Mouse (Mus musculus): ENCODE results near the gene Abhd14a. TPM values are rescaled to one million over a fixed set of nuclear protein-coding genes. Genes with fewer than 3 reads are reported as not detected.

The Abhd14a gene
- polyA plus RNA-seq, 1 experiment from 2014 or later, result 50.5 TPM

- Histone ChIP-seq H3K27ac (no peak overlapping the region), H3K27me3 (peaks cover 10% of the 10 kb centered on the region), H3K9me3 (replicated peaks) (no peaks in the 10 kb centered on the region), H3K4me2 (peak overlapping the region; percentile 35), H3K36me3 (no peaks in the 10 kb centered on the region), H3K9ac (no peak overlapping the region), H3K4me1 (replicated peaks) (peaks cover 39% of the 10 kb centered on the region), H3K4me3 (peak overlapping the region; percentile 4; the same call in 1 of the 2 replicates)
- 20% methylated on average over 18 of the region's 18 CpGs for WGBS
- ATAC-seq (replicated peaks; ENCODE audit: insufficient number of reproducible peaks, insufficient read depth, low FRiP score, low read depth), result no peak
Measured at GRCm38 (mm10) chr9:106421033-106421864, 26.2 kb downstream of the Abhd14a start.

GRCm38 (mm10) chr9:106420608-106421007 lies 26.9 kb downstream of the Abhd14a start:
- WGBS, result 7% methylated on average over 2 of the region's 2 CpGs
- no peak overlapping the region for H3K4me3 ChIP-seq
- H3K9me3 ChIP-seq (replicated peaks), result no peaks in the 10 kb centered on the region
- no peak overlapping the region for H3K27ac ChIP-seq
- no peaks in the 10 kb centered on the region for H3K36me3 ChIP-seq
- H3K9ac ChIP-seq, result no peak overlapping the region
- H3K4me1 ChIP-seq (replicated peaks), result peaks cover 40% of the 10 kb centered on the region
- no peak for ATAC-seq (replicated peaks; ENCODE audit: insufficient number of reproducible peaks, insufficient read depth, low FRiP score, low read depth)
- H3K27me3 ChIP-seq, result peaks cover 10% of the 10 kb centered on the region
- H3K4me2 ChIP-seq, result no peak overlapping the region

- H3K4me3 ChIP-seq, result peak overlapping the region; percentile 38
- H3K27me3 ChIP-seq, result peaks cover 10% of the 10 kb centered on the region
- H3K36me3 ChIP-seq, result no peaks in the 10 kb centered on the region
- peak; percentile 75 for ATAC-seq (replicated peaks; ENCODE audit: insufficient number of reproducible peaks, insufficient read depth, low FRiP score, low read depth)
- no peaks in the 10 kb centered on the region for H3K9me3 ChIP-seq (replicated peaks)
- WGBS, result 14% methylated on average over 29 of the region's 29 CpGs
- peak overlapping the region; percentile 66 for H3K27ac ChIP-seq
- H3K9ac ChIP-seq, result peak overlapping the region; percentile 40
- H3K4me2 ChIP-seq, result peak overlapping the region; percentile 73
- peaks cover 40% of the 10 kb centered on the region for H3K4me1 ChIP-seq (replicated peaks)
Measured at GRCm38 (mm10) chr9:106417841-106418625, 29.4 kb downstream of the Abhd14a start.

- WGBS, result 54% methylated on average over 6 of the region's 6 CpGs
Measured at GRCm38 (mm10) chr9:106416826-106417225, 30.7 kb downstream of the Abhd14a start.

GRCm38 (mm10) chr9:106413606-106414005 lies 33.9 kb downstream of the Abhd14a start:
- Histone ChIP-seq H3K27me3 (no peaks in the 10 kb centered on the region), H3K4me2 (no peak overlapping the region), H3K36me3 (no peaks in the 10 kb centered on the region), H3K4me3 (no peak overlapping the region), H3K4me1 (replicated peaks) (peaks cover 37% of the 10 kb centered on the region), H3K27ac (no peak overlapping the region), H3K9ac (no peak overlapping the region), H3K9me3 (replicated peaks) (no peaks in the 10 kb centered on the region)
- ATAC-seq (replicated peaks; ENCODE audit: insufficient number of reproducible peaks, insufficient read depth, low FRiP score, low read depth), result no peak
- WGBS, result 79% methylated on average over 5 of the region's 5 CpGs

More at GRCm38 (mm10) chr9:106416826-106417225, 30.7 kb downstream of the Abhd14a start:
- H3K9ac ChIP-seq, result 0 out of 2 replicates have a peak overlapping the region, but pooled peaks have one; percentile 14
- H3K4me2 ChIP-seq, result 0 out of 2 replicates have a peak overlapping the region, but pooled peaks have one; percentile 17
- no peak for ATAC-seq (replicated peaks; ENCODE audit: insufficient number of reproducible peaks, insufficient read depth, low FRiP score, low read depth)
- H3K4me1 ChIP-seq (replicated peaks), result peaks cover 44% of the 10 kb centered on the region
- H3K9me3 ChIP-seq (replicated peaks), result no peaks in the 10 kb centered on the region
- H3K27ac ChIP-seq, result peak overlapping the region; percentile 52; the same call in 1 of the 2 replicates
- no peaks in the 10 kb centered on the region for H3K36me3 ChIP-seq
- H3K27me3 ChIP-seq, result peaks cover 10% of the 10 kb centered on the region
- no peak overlapping the region for H3K4me3 ChIP-seq

GRCm38 (mm10) chr9:106412210-106412609 lies 35.3 kb downstream of the Abhd14a start:
- H3K9ac ChIP-seq, result no peak overlapping the region
- 80% methylated on average over 3 of the region's 3 CpGs for WGBS
- no peaks in the 10 kb centered on the region for H3K27me3 ChIP-seq
- H3K4me1 ChIP-seq (replicated peaks), result peaks cover 35% of the 10 kb centered on the region
- H3K4me3 ChIP-seq, result no peak overlapping the region
- H3K36me3 ChIP-seq, result no peaks in the 10 kb centered on the region
- no peak for ATAC-seq (replicated peaks; ENCODE audit: insufficient number of reproducible peaks, insufficient read depth, low FRiP score, low read depth)
- H3K27ac ChIP-seq, result no peak overlapping the region
- no peak overlapping the region for H3K4me2 ChIP-seq
- no peaks in the 10 kb centered on the region for H3K9me3 ChIP-seq (replicated peaks)

GRCm38 (mm10) chr9:106411729-106412128 lies 35.7 kb downstream of the Abhd14a start:
- no peak overlapping the region for H3K27ac ChIP-seq
- H3K4me2 ChIP-seq, result no peak overlapping the region

GRCm38 (mm10) chr9:106411091-106411594 lies 36.3 kb downstream of the Abhd14a start:
- Histone ChIP-seq H3K9ac (no peak overlapping the region), H3K4me1 (replicated peaks) (peaks cover 36% of the 10 kb centered on the region), H3K4me2 (no peak overlapping the region), H3K4me3 (no peak overlapping the region), H3K9me3 (replicated peaks) (no peaks in the 10 kb centered on the region), H3K27ac (no peak overlapping the region), H3K36me3 (no peaks in the 10 kb centered on the region), H3K27me3 (no peaks in the 10 kb centered on the region)
- ATAC-seq (replicated peaks; ENCODE audit: insufficient number of reproducible peaks, insufficient read depth, low FRiP score, low read depth), result no peak
- 43% methylated on average over 9 of the region's 9 CpGs for WGBS

More at GRCm38 (mm10) chr9:106411729-106412128, 35.7 kb downstream of the Abhd14a start:
- H3K36me3 ChIP-seq, result no peaks in the 10 kb centered on the region
- H3K9ac ChIP-seq, result no peak overlapping the region
- no peaks in the 10 kb centered on the region for H3K27me3 ChIP-seq
- no peak for ATAC-seq (replicated peaks; ENCODE audit: insufficient number of reproducible peaks, insufficient read depth, low FRiP score, low read depth)
- H3K4me3 ChIP-seq, result no peak overlapping the region
- WGBS, result 48% methylated on average over 6 of the region's 6 CpGs
- H3K9me3 ChIP-seq (replicated peaks), result no peaks in the 10 kb centered on the region
- peaks cover 35% of the 10 kb centered on the region for H3K4me1 ChIP-seq (replicated peaks)

- 88% methylated on average over 2 of the region's 2 CpGs for WGBS
- no peaks in the 10 kb centered on the region for H3K9me3 ChIP-seq (replicated peaks)
- H3K4me1 ChIP-seq (replicated peaks), result peaks cover 46% of the 10 kb centered on the region
- H3K4me3 ChIP-seq, result no peak overlapping the region
- H3K4me2 ChIP-seq, result no peak overlapping the region
- no peaks in the 10 kb centered on the region for H3K27me3 ChIP-seq
- ATAC-seq (replicated peaks; ENCODE audit: insufficient number of reproducible peaks, insufficient read depth, low FRiP score, low read depth), result no peak
- no peaks in the 10 kb centered on the region for H3K36me3 ChIP-seq
- no peak overlapping the region for H3K27ac ChIP-seq
- H3K9ac ChIP-seq, result no peak overlapping the region
Measured at GRCm38 (mm10) chr9:106410086-106410650, 37.3 kb downstream of the Abhd14a start.

- H3K4me1 ChIP-seq (replicated peaks), result peaks cover 51% of the 10 kb centered on the region
- H3K27ac ChIP-seq, result no peak overlapping the region
- H3K9me3 ChIP-seq (replicated peaks), result no peaks in the 10 kb centered on the region
- WGBS, result 98% methylated on average over 4 of the region's 4 CpGs
- H3K36me3 ChIP-seq, result no peaks in the 10 kb centered on the region
- H3K4me2 ChIP-seq, result no peak overlapping the region
- no peaks in the 10 kb centered on the region for H3K27me3 ChIP-seq
- ATAC-seq (replicated peaks; ENCODE audit: insufficient number of reproducible peaks, insufficient read depth, low FRiP score, low read depth), result no peak
- H3K9ac ChIP-seq, result no peak overlapping the region
- no peak overlapping the region for H3K4me3 ChIP-seq
Measured at GRCm38 (mm10) chr9:106409096-106409495, 38.4 kb downstream of the Abhd14a start.
